ENCODE assay signal across 10 mouse cellular contexts in genomic region chr1:180404706-180405105, GRCm38 (mm10).
DNase-seq lines count a peak whose midpoint lies in the region; ATAC-seq and TF ChIP-seq lines count a peak whose summit lies in the region.
"Had no signal": no experiment of that assay in that cellular context is flagged by ENCODE, and none has a peak within 500 bp of the region (broad histone marks: within the 10 kb centered on the region; RNA-seq: fewer than 3 reads in every experiment).

No protein-coding gene starts in this region.

- H3K27ac ChIP-seq in kidney, postnatal 0 days, result peak overlapping the region; percentile 85
- peak overlapping the region; percentile 88 for H3K27ac ChIP-seq in cortical plate, adult 2 months (ENCODE audit: insufficient read depth, low read length)
- H3K27ac ChIP-seq in heart, embryonic 14.5 days (replicated peaks in 1 of 2; ENCODE audit: control insufficient read depth in 1 of 2, insufficient read depth in 1 of 2, low read depth in 2 of 2, low read length in 2 of 2), result peak overlapping the region; percentile 83 to 93
- peak overlapping the region; percentile 77; the same call in 1 of the 2 replicates for H3K27ac ChIP-seq in liver, embryonic 11.5 days (ENCODE audit: low read depth, low read length)

- WGBS in kidney, postnatal 0 days, result 84% methylated on average over 3 of the region's 3 CpGs
- WGBS in heart, embryonic 14.5 days, result 70% methylated on average over 3 of the region's 3 CpGs
- 81% methylated on average over 3 of the region's 3 CpGs for WGBS in liver, embryonic 11.5 days

- no peaks in the 10 kb centered on the region for H3K9me3 ChIP-seq in kidney, postnatal 0 days (replicated peaks; ENCODE audit: low read length)
- no peaks in the 10 kb centered on the region for H3K9me3 ChIP-seq in heart, embryonic 14.5 days (ENCODE audit: control insufficient read depth, low read length)
- no peaks in the 10 kb centered on the region for H3K9me3 ChIP-seq in liver, embryonic 11.5 days (ENCODE audit: control insufficient read depth, low read length)

- H3K4me1 ChIP-seq in kidney, postnatal 0 days (replicated peaks; ENCODE audit: insufficient read depth, low read length), result peaks cover 34% of the 10 kb centered on the region
- 0 out of 2 replicates have a peak, but pooled peaks cover 5% of the 10 kb centered on the region for H3K4me1 ChIP-seq in cortical plate, adult 2 months (ENCODE audit: control insufficient read depth, insufficient read depth, low read length)
- H3K4me1 ChIP-seq in heart, embryonic 14.5 days (ENCODE audit: control insufficient read depth in 2 of 2, insufficient read depth in 2 of 2, low read length in 2 of 2), result peaks cover 64 to 89% of the 10 kb centered on the region in 2 experiments
- peaks cover 51% of the 10 kb centered on the region for H3K4me1 ChIP-seq in liver, embryonic 11.5 days (replicated peaks; ENCODE audit: control insufficient read depth, insufficient read depth, low read length)

- no peaks in the 10 kb centered on the region for H3K36me3 ChIP-seq in kidney, postnatal 0 days (ENCODE audit: insufficient read depth, low read length)
- no peaks in the 10 kb centered on the region for H3K36me3 ChIP-seq in heart, embryonic 14.5 days (ENCODE audit: control insufficient read depth, insufficient read depth, low read length)
- no peaks in the 10 kb centered on the region for H3K36me3 ChIP-seq in liver, embryonic 11.5 days (ENCODE audit: control insufficient read depth, insufficient read depth, low read length)

- TF ChIP-seq CTCF in kidney, postnatal 0 days (IDR thresholded peaks at IDR 0.05; ENCODE audit: low read depth), result no peak
- TF ChIP-seq CTCF in cortical plate, adult 2 months (IDR thresholded peaks at IDR 0.05; ENCODE audit: extremely low read depth, insufficient read depth, low read length), result no peak

- no peak overlapping the region for H3K9ac ChIP-seq in kidney, postnatal 0 days (ENCODE audit: low read depth, low read length)
- peak overlapping the region; percentile 47 for H3K9ac ChIP-seq in heart, embryonic 14.5 days (ENCODE audit: low read length)
- H3K9ac ChIP-seq in liver, embryonic 11.5 days (ENCODE audit: low read depth, low read length), result no peak overlapping the region

- no peak overlapping the region for H3K4me3 ChIP-seq in kidney, postnatal 0 days (replicated peaks; ENCODE audit: low read depth, low read length)
- no peak overlapping the region for H3K4me3 ChIP-seq in cortical plate, adult 2 months (ENCODE audit: insufficient read depth, low read length)
- H3K4me3 ChIP-seq in heart, embryonic 14.5 days (ENCODE audit: control insufficient read depth in 1 of 2, insufficient read depth in 1 of 2, low read depth in 1 of 2, low read length in 2 of 2), result no peak overlapping the region
- no peak overlapping the region for H3K4me3 ChIP-seq in liver, embryonic 11.5 days (ENCODE audit: low read depth, low read length)
- H3K4me3 ChIP-seq: myocyte had no signal

- ATAC-seq in kidney, postnatal 0 days (replicated peaks; ENCODE audit: low FRiP score, low read depth), result no peak
- ATAC-seq in heart, embryonic 14.5 days (ENCODE audit: insufficient number of reproducible peaks, insufficient read depth, low FRiP score, low read depth), result no peak
- ATAC-seq in liver, embryonic 11.5 days (replicated peaks; ENCODE audit: low FRiP score), result no peak

- no peak for TF ChIP-seq POLR2A in cortical plate, adult 2 months (IDR thresholded peaks at IDR 0.05; ENCODE audit: extremely low read depth, insufficient read depth, low read length)

- H3K27me3 ChIP-seq in kidney, postnatal 0 days (ENCODE audit: insufficient read depth, low read length), result no peaks in the 10 kb centered on the region
- no peaks in the 10 kb centered on the region for H3K27me3 ChIP-seq in heart, embryonic 14.5 days (ENCODE audit: control insufficient read depth, insufficient read depth, low read length)
- no peaks in the 10 kb centered on the region for H3K27me3 ChIP-seq in liver, embryonic 11.5 days (replicated peaks; ENCODE audit: control insufficient read depth, insufficient read depth, low read length)

- no peak for DNase-seq in kidney, postnatal 0 days (ENCODE audit: low spot score)
- no peak for DNase-seq in kidney, adult 8-10 months
- DNase-seq in liver, embryonic 11.5 days (ENCODE audit: low spot score), result no peak
- DNase-seq in cerebellum, postnatal 10 days, result no peak
- DNase-seq in c-Kit-positive CD71-positive TER-119-positive erythroid progenitor cells, embryonic 14.5 days (ENCODE audit: low spot score), result no peak
- DNase-seq: cerebellum, adult 18-20 months; layer of hippocampus, postnatal 36 days had no signal

- H3K4me2 ChIP-seq in kidney, postnatal 0 days (ENCODE audit: low read length), result peak overlapping the region; percentile 25; the same call in 1 of the 2 replicates
- H3K4me2 ChIP-seq in heart, embryonic 14.5 days (ENCODE audit: low read length), result peak overlapping the region; percentile 26; the same call in 1 of the 2 replicates
- peak overlapping the region; percentile 20 for H3K4me2 ChIP-seq in liver, embryonic 11.5 days
